Mouse (Mus musculus) hindbrain, embryonic 11.5 days (tissue): ENCODE measurements around the gene Esp8. TPM values are rescaled to one million over a fixed set of nuclear protein-coding genes. Genes with fewer than 3 reads are reported as not detected.
"Not testable (repeated sequence)": the region's sequence is repeated elsewhere in the genome, so short reads cannot be mapped to it uniquely, and the experiment has no call there.

Source experiments
- ATAC-seq: fragments of 200-750 bp; cut with Nextera tagmentation; 2 replicates; pipeline ENCODE4 v1.8.0; 2017; ENCODE audit warnings: mild to moderate bottlenecking, moderate TSS enrichment, moderate library complexity; ENCODE audit not compliant: low FRiP score
- DNase-seq: peaks from one replicate; pipeline ENCODE4 v3.0.0-alpha.2; 2015; ENCODE audit warnings: low spot score
- H3K27ac ChIP-seq: fragments of 300-500 bp; sonication (generic); 2 replicates; pipeline ENCODE4 v1.5.1; 2014; ENCODE audit warnings: mild to moderate bottlenecking, low read depth, low read length
- H3K27me3 ChIP-seq: fragments of 300-500 bp; sonication (generic); 2 replicates; pipeline ENCODE4 v1.6.1; 2014; ENCODE audit warnings: mild to moderate bottlenecking, low read length, moderate library complexity, mixed read lengths; ENCODE audit not compliant: control insufficient read depth, insufficient read depth
- H3K36me3 ChIP-seq: fragments of 300-500 bp; sonication (generic); 2 replicates; pipeline ENCODE4 v1.6.1; 2014; ENCODE audit warnings: mild to moderate bottlenecking, low read length, moderate library complexity, mixed read lengths; ENCODE audit not compliant: control insufficient read depth, insufficient read depth
- H3K4me1 ChIP-seq: fragments of 300-500 bp; sonication (generic); replicated peaks from 2 replicates; pipeline ENCODE4 v1.6.1; 2014; ENCODE audit warnings: low read length, mixed read lengths; ENCODE audit not compliant: control insufficient read depth, insufficient read depth
- H3K4me2 ChIP-seq: fragments of 300-500 bp; sonication (generic); replicated peaks from 2 replicates; pipeline ENCODE4 v1.6.1; 2014; ENCODE audit warnings: mild to moderate bottlenecking, low read depth, low read length
- H3K4me3 ChIP-seq: fragments of 300-500 bp; sonication (generic); 2 replicates; pipeline ENCODE4 v1.5.1; 2014; ENCODE audit warnings: low read depth, low read length
- H3K9ac ChIP-seq: fragments of 300-500 bp; sonication (generic); 2 replicates; pipeline ENCODE4 v1.6.1; 2014; ENCODE audit warnings: low read depth, low read length
- H3K9me3 ChIP-seq: fragments of 300-500 bp; sonication (generic); 2 replicates; pipeline ENCODE4 v1.6.1; 2016; ENCODE audit warnings: low read length; ENCODE audit not compliant: control insufficient read depth
- WGBS: fragments of 180-500 bp; shearing (Covaris S2); extraction: QIAGEN DNeasy Blood & Tissue Kit; methylation state at CpG from one replicate; pipeline ENCODE4 v1.1.7; 2014; 5-methylcytosine and 5-hydroxymethylcytosine counted together
- polyA plus RNA-seq: library from polyadenylated mRNA; unstranded; fragments of >200 nt; fragmentation: Nextera tagmentation; extraction: Ambion mirVana; gene quantifications from 2 replicates; pipeline ENCODE4 v1.2.1, GENCODE M21; 2014

Gene Esp8
- not detected in 2 replicates for polyA plus RNA-seq

DNA sequence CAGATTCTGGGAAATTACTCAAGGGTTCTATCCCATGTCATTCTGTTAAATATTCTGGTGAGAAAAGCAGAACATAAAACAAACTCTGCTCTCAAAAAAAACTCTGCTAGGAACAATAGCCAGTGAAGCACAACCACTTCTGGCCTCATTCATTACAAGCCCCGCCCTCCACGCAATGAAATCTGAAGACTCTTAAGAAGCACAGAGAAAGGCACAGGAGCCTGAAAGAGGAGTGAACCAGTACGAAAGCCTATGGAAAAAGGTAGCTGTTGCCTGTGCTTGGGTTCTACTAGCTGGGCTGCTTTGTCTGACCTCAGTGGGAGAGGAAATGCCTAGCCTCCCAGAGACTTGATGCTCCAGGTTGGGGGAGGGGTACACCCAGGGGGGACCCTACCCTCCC is at the start of gene Esp8:
Esp8 (plus strand) TSS at position 205 of the 400 bp plus-strand sequence.
- no peaks in the 10 kb centered on the region for H3K27me3 ChIP-seq
- ATAC-seq = no peak
- no peak within 1 kb of the TSS for H3K4me2 ChIP-seq
- H3K4me1 ChIP-seq = no peaks in the 10 kb centered on the region
- DNase-seq = no peak
- no peak within 1 kb of the TSS for H3K4me3 ChIP-seq
- no peaks in the 10 kb centered on the region for H3K36me3 ChIP-seq
- H3K9me3 ChIP-seq = no peaks in the 10 kb centered on the region
- no peak within 1 kb of the TSS for H3K9ac ChIP-seq
- H3K27ac ChIP-seq = no peak within 1 kb of the TSS
- 48% methylated on average over 3 of the region's 3 CpGs for WGBS

DNA sequence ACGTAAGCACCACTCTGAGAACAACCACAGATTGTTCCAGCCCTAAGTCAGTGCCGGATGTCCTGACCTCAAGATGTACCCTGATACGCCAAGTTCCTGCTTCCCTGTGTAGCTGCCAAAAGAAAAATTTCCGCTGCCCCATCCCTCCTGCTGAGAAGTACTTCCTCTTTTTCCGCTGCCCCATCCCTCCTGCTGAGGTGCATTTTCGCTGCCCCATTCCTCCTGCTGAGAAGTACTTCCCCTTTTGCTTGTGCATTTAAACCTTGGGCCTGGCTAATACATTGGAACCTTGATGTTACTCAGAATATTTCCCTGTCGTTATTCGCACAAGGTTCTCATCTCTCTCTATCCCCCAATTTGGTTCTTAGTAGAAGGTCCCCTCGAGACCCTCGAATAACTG is 36.3 kb upstream of the Esp8 start:
- WGBS = 71% methylated on average over 10 of the region's 10 CpGs
- not testable (repeated sequence) for ATAC-seq, H3K4me2 ChIP-seq

GRCm38 (mm10) chr17:40495468-40496185 is 24.2 kb upstream of the Esp8 start:
- DNase-seq, H3K9me3 ChIP-seq, H3K4me1 ChIP-seq, H3K9ac ChIP-seq, H3K27me3 ChIP-seq, H3K4me3 ChIP-seq, H3K27ac ChIP-seq, ATAC-seq, H3K4me2 ChIP-seq, H3K36me3 ChIP-seq: not testable (repeated sequence)
- WGBS = 92% methylated on average over 4 of the region's 4 CpGs

More for the DNA sequence above, 36.3 kb upstream of the Esp8 start:
- H3K4me1 ChIP-seq, H3K9me3 ChIP-seq, H3K9ac ChIP-seq, H3K27ac ChIP-seq, H3K4me3 ChIP-seq, DNase-seq, H3K27me3 ChIP-seq, H3K36me3 ChIP-seq: not testable (repeated sequence)

- DNase-seq (no peak), ATAC-seq (no peak)
- Histone ChIP-seq H3K27me3 (no peaks in the 10 kb centered on the region), H3K9me3 (no peaks in the 10 kb centered on the region), H3K27ac (no peak overlapping the region), H3K4me2 (no peak overlapping the region), H3K9ac (no peak overlapping the region), H3K4me3 (no peak overlapping the region), H3K4me1 (no peaks in the 10 kb centered on the region), H3K36me3 (no peaks in the 10 kb centered on the region)
- 88% methylated on average over 3 of the region's 3 CpGs for WGBS
Observed at GRCm38 (mm10) chr17:40529813-40530212, 10.0 kb downstream of the Esp8 start.

DNA sequence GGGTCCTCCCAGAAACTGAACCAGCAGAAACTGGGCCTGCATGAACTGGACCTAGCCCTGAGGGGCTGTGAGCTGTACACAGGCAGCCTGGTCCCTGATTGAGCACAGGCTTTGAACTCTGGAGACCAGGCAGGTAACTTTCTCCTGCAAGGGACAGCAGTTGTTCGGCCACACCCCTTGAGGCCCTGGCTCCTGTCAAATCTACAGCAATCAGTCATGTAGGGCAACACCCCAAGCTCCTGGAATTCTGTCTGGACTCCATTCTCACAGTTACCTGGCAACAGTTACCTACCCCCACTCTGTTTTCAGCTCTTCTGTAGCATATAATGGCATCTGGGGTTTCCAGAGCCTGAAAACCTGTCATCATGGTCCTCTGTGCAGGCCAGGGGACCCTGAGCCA is 11.3 kb downstream of the Esp8 start:
- H3K27ac ChIP-seq = no peak overlapping the region
- WGBS = 73% methylated on average over 1 of the region's 1 CpGs
- H3K9ac ChIP-seq = no peak overlapping the region
- no peak overlapping the region for H3K4me3 ChIP-seq
- H3K9me3 ChIP-seq = no peaks in the 10 kb centered on the region
- no peaks in the 10 kb centered on the region for H3K36me3 ChIP-seq
- ATAC-seq (no peak), DNase-seq (no peak)
- no peaks in the 10 kb centered on the region for H3K4me1 ChIP-seq
- H3K4me2 ChIP-seq = no peak overlapping the region
- no peaks in the 10 kb centered on the region for H3K27me3 ChIP-seq

DNA sequence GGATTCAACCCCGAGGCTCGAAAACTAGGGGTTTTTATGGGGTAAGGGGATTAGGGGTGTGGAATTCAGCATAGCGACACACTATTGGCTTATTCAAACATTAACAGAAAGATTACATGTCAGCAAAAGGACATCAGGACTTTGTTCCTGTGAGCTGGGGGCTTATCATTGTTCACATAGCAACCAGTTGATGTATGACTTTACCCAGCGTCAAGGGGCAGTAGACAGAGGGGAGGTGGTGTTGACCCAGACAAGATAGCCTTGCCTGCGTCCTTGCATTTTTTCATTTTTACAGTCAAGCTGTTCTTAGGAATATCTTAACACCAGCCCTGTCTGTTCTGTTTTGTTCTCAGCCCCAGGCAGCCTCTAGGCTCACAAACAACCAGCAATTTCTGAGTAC is 27.2 kb downstream of the Esp8 start:
- DNase-seq, H3K4me2 ChIP-seq, H3K4me3 ChIP-seq, H3K9ac ChIP-seq, H3K27ac ChIP-seq, H3K36me3 ChIP-seq, H3K4me1 ChIP-seq, H3K27me3 ChIP-seq, ATAC-seq, H3K9me3 ChIP-seq: not testable (repeated sequence)
- 88% methylated on average over 5 of the region's 5 CpGs for WGBS

GRCm38 (mm10) chr17:40553470-40553869 is 33.6 kb downstream of the Esp8 start:
- ATAC-seq = no peak
- Histone ChIP-seq H3K27me3 (no peaks in the 10 kb centered on the region), H3K9me3 (no peaks in the 10 kb centered on the region), H3K4me1 (no peaks in the 10 kb centered on the region), H3K36me3 (no peaks in the 10 kb centered on the region), H3K4me3 (no peak overlapping the region), H3K4me2 (no peak overlapping the region), H3K27ac (no peak overlapping the region), H3K9ac (no peak overlapping the region)
- 62% methylated on average over 1 of the region's 1 CpGs for WGBS
- no peak for DNase-seq

GRCm38 (mm10) chr17:40561207-40561606 is 41.4 kb downstream of the Esp8 start, which contains the start of gene Esp6:
Esp6 (plus strand) TSS chr17:40561507.
- Histone ChIP-seq H3K4me3 (no peak within 1 kb of the TSS), H3K9ac (no peak within 1 kb of the TSS), H3K4me2 (no peak within 1 kb of the TSS), H3K27me3 (no peaks in the 10 kb centered on the region), H3K36me3 (no peaks in the 10 kb centered on the region), H3K4me1 (no peaks in the 10 kb centered on the region), H3K9me3 (no peaks in the 10 kb centered on the region), H3K27ac (no peak within 1 kb of the TSS)
- DNase-seq (no peak), ATAC-seq (no peak)
- WGBS = 89% methylated on average over 5 of the region's 5 CpGs
